28 mouse cellular contexts compared by ENCODE assay signal in the genomic region with DNA sequence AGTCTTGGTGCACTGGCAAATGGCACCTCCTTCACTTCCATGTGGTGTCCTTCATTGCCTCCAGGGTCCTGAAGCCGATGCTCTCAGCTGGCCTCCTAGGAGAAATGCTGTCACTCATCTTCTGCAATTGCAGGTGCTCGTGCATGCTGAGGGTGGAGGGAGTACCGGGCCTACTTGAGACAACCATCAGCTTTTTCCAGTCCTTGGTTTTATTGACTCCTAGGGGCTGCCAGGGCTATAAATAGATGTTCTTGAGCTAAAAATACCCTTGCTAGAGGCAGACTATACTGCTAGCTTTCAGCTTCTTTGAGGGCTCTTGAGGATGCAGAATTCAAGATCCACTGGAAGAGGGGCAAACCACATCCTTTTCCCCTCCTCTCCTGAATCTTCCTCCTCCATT. TPM values are rescaled to one million over a fixed set of nuclear protein-coding genes. Genes with fewer than 3 reads are reported as not detected.
A peak's percentile ranks its signal among the peaks of the same experiment; 100 is the strongest.
DNase-seq lines count a peak whose midpoint lies in the region; ATAC-seq and TF ChIP-seq lines count a peak whose summit lies in the region.
"Had no signal": no experiment of that assay in that cellular context is flagged by ENCODE, and none has a peak within 500 bp of the region (broad histone marks: within the 10 kb centered on the region; RNA-seq: fewer than 3 reads in every experiment).

No protein-coding gene starts in this region.

- 0 out of 2 replicates have a peak overlapping the region, but pooled peaks have one; percentile 11 for H3K9ac ChIP-seq in heart, embryonic 14.5 days (ENCODE audit: low read length)
- no peak overlapping the region for H3K9ac ChIP-seq in heart, embryonic 11.5 days (ENCODE audit: low read depth, low read length)
- H3K9ac ChIP-seq: embryonic facial prominence, embryonic 15.5 days; hindbrain, embryonic 12.5 days; liver, embryonic 14.5 days; midbrain, embryonic 12.5 days had no signal

- H3K27ac ChIP-seq in heart, embryonic 14.5 days (replicated peaks in 1 of 2; ENCODE audit: control insufficient read depth in 1 of 2, insufficient read depth in 1 of 2, low read depth in 2 of 2, low read length in 2 of 2), result peak overlapping the region; percentile 26 to 53; a peak in 3 of 4 replicates
- no peak overlapping the region for H3K27ac ChIP-seq in heart, embryonic 11.5 days (ENCODE audit: low read depth, low read length)
- H3K27ac ChIP-seq: embryonic facial prominence, embryonic 15.5 days; hindbrain, embryonic 12.5 days; liver, embryonic 14.5 days; midbrain, embryonic 12.5 days had no signal

- TF ChIP-seq POLR2A in myocyte (IDR thresholded peaks at IDR 0.05; ENCODE audit: insufficient read length, low read depth), result no peak

- no peak overlapping the region for H3ac ChIP-seq in myocyte (ENCODE audit: control insufficient read depth, insufficient read length)

- H3K9me3 ChIP-seq in heart, embryonic 14.5 days (ENCODE audit: control insufficient read depth, low read length), result no peaks in the 10 kb centered on the region
- H3K9me3 ChIP-seq in heart, embryonic 11.5 days (replicated peaks; ENCODE audit: control insufficient read depth, low read length), result no peaks in the 10 kb centered on the region
- H3K9me3 ChIP-seq: embryonic facial prominence, embryonic 15.5 days; G1E; hindbrain, embryonic 12.5 days; midbrain, embryonic 12.5 days had no signal

- no peak overlapping the region for H3K4me2 ChIP-seq in heart, embryonic 14.5 days (ENCODE audit: low read length)
- no peak overlapping the region for H3K4me2 ChIP-seq in heart, embryonic 11.5 days
- H3K4me2 ChIP-seq in myocyte (ENCODE audit: low read depth), result peak overlapping the region; percentile 36
- H3K4me2 ChIP-seq: embryonic facial prominence, embryonic 15.5 days; hindbrain, embryonic 12.5 days; midbrain, embryonic 12.5 days had no signal

- 28% methylated on average over 3 of the region's 3 CpGs for WGBS in heart, embryonic 14.5 days
- 59% methylated on average over 3 of the region's 3 CpGs for WGBS in heart, embryonic 11.5 days (ENCODE audit: insufficient replicate concordance)

- H3K4me3 ChIP-seq in heart, embryonic 14.5 days (ENCODE audit: control insufficient read depth in 1 of 2, insufficient read depth in 1 of 2, low read depth in 1 of 2, low read length in 2 of 2), result no peak overlapping the region
- no peak overlapping the region for H3K4me3 ChIP-seq in heart, embryonic 11.5 days (ENCODE audit: low read depth, low read length)
- no peak overlapping the region for H3K4me3 ChIP-seq in myocyte
- H3K4me3 ChIP-seq: embryonic facial prominence, embryonic 15.5 days; hindbrain, embryonic 12.5 days; midbrain, embryonic 12.5 days had no signal

- peak; percentile 69 for DNase-seq in gastrocnemius, adult 18-20 months (ENCODE audit: low spot score)
- no peak for DNase-seq in gastrocnemius, postnatal 36 days
- DNase-seq in brain, adult 2 months (ENCODE audit: low read depth, low spot score), result peak; percentile 61
- DNase-seq in embryo, embryonic 9.5 days (ENCODE audit: extremely low spot score), result no peak
- DNase-seq: adrenal gland, postnatal 10 days; cerebellum, adult 11 months; cerebellum, postnatal 14 days; gastrocnemius, postnatal 14 days; kidney, adult 2 months; kidney, postnatal 10 days; thymus, postnatal 36 days had no signal

- H3K27me3 ChIP-seq in heart, embryonic 14.5 days (ENCODE audit: control insufficient read depth, insufficient read depth, low read length), result no peaks in the 10 kb centered on the region
- peaks cover 29% of the 10 kb centered on the region for H3K27me3 ChIP-seq in heart, embryonic 11.5 days (ENCODE audit: control insufficient read depth, insufficient read depth, low read length)
- no peaks in the 10 kb centered on the region for H3K27me3 ChIP-seq in myocyte (ENCODE audit: control insufficient read depth, insufficient read depth, insufficient read length)

- peaks cover 14 to 21% of the 10 kb centered on the region in 2 experiments for H3K4me1 ChIP-seq in heart, embryonic 14.5 days (ENCODE audit: control insufficient read depth in 2 of 2, insufficient read depth in 2 of 2, low read length in 2 of 2)
- peaks cover 9% of the 10 kb centered on the region for H3K4me1 ChIP-seq in heart, embryonic 11.5 days (ENCODE audit: control insufficient read depth, insufficient read depth, low read length)

- H3K36me3 ChIP-seq in heart, embryonic 14.5 days (ENCODE audit: control insufficient read depth, insufficient read depth, low read length), result peaks cover 34% of the 10 kb centered on the region
- H3K36me3 ChIP-seq in heart, embryonic 11.5 days (ENCODE audit: control insufficient read depth, insufficient read depth, low read length), result peaks cover 2% of the 10 kb centered on the region; the same call in 1 of the 2 replicates
- no peaks in the 10 kb centered on the region for H3K36me3 ChIP-seq in myocyte (ENCODE audit: control insufficient read depth, insufficient read depth)
- H3K36me3 ChIP-seq: embryonic facial prominence, embryonic 15.5 days; G1E had no signal

- no peaks in the 10 kb centered on the region for H3K79me2 ChIP-seq in myocyte (ENCODE audit: control insufficient read depth, insufficient read depth)

- no peak for ATAC-seq in heart, embryonic 14.5 days (ENCODE audit: insufficient number of reproducible peaks, insufficient read depth, low FRiP score, low read depth)
- ATAC-seq in heart, embryonic 11.5 days (replicated peaks; ENCODE audit: insufficient number of reproducible peaks, low FRiP score, low TSS enrichment), result no peak
- ATAC-seq: activated CD4-positive, CD25-positive, alpha-beta regulatory T cell, adult 4 months; inflammation-experienced regulatory T-cells, adult 6 months had no signal

- intact Hi-C loops in gastrocnemius, postnatal 36 days (cut with DNase I), result no loop called here

TF ChIP-seq in myocyte, 11 proteins besides CTCF, POLR2A, EP300 and RAD21:
- TF ChIP-seq SRF (IDR thresholded peaks at IDR 0.05; ENCODE audit: control insufficient read depth, insufficient read length, low read depth) (no peak), E2F4 (IDR thresholded peaks at IDR 0.05; ENCODE audit: insufficient read depth) (no peak), TCF3 (IDR thresholded peaks at IDR 0.05; ENCODE audit: insufficient read length, low read depth) (no peak), CEBPB (IDR thresholded peaks at IDR 0.05; ENCODE audit: insufficient read depth, poor library complexity, severe bottlenecking) (no peak), TCF12 (IDR thresholded peaks at IDR 0.05; ENCODE audit: insufficient read depth, poor library complexity, severe bottlenecking) (no peak), MYOD1 (IDR thresholded peaks at IDR 0.05; ENCODE audit: control insufficient read depth in 1 of 3, insufficient read length in 2 of 3, low read depth in 2 of 3) (no peak), MYOG (IDR thresholded peaks at IDR 0.05; ENCODE audit: control insufficient read depth in 1 of 3, insufficient read depth in 1 of 3, insufficient read length in 2 of 3, low read depth in 2 of 3) (no peak), REST (IDR thresholded peaks at IDR 0.05; ENCODE audit: insufficient read depth, insufficient read length) (no peak), MAX (IDR thresholded peaks at IDR 0.05; ENCODE audit: low read depth) (no peak), USF1 (IDR thresholded peaks at IDR 0.05; ENCODE audit: low read depth) (no peak), POLR2AphosphoS2 (IDR thresholded peaks at IDR 0.05; ENCODE audit: insufficient read length, low read depth) (no peak)
TF ChIP-seq in myocyte: peak in this region for 0.

RNA-seq across cellular contexts. Expression of gene Mob2, which starts 16.3 kb away (rescaled TPM):
- 10 to 100 TPM; 49.6 to 51.8 TPM for total RNA-seq in gastrocnemius, adult 18-20 months (2021)
- total RNA-seq in gastrocnemius, postnatal 36 days (2021), result 10 to 100 TPM; 40.2 to 43.7 TPM
- polyA plus RNA-seq in heart, embryonic 14.5 days (2014; fragmentation: Nextera tagmentation; extraction: Ambion mirVana), result 46.8 and 48.9 TPM in 2 replicates
- 48.3 and 50.3 TPM in 2 replicates for polyA plus RNA-seq in heart, embryonic 11.5 days (2014; fragmentation: Nextera tagmentation; extraction: Ambion mirVana)
- 39.2 TPM for polyA plus RNA-seq in myocyte (2012; fragmentation: generic; extraction: Trizol)

RNA-seq across cellular contexts. Expression of gene Dusp8, which starts 18.5 kb away (rescaled TPM):
- total RNA-seq in gastrocnemius, adult 18-20 months (2021), result 10 to 100 TPM; 21.9 to 41.2 TPM
- 10 to 100 TPM; 32.5 to 43.4 TPM for total RNA-seq in gastrocnemius, postnatal 36 days (2021)
- polyA plus RNA-seq in heart, embryonic 14.5 days (2014; fragmentation: Nextera tagmentation; extraction: Ambion mirVana), result 13.3 and 16.7 TPM in 2 replicates
- polyA plus RNA-seq in heart, embryonic 11.5 days (2014; fragmentation: Nextera tagmentation; extraction: Ambion mirVana), result 9.6 and 10.1 TPM in 2 replicates
- polyA plus RNA-seq in myocyte (2012; fragmentation: generic; extraction: Trizol), result 9.1 TPM
- polyA plus RNA-seq: G1E; inflammation-experienced regulatory T-cells, adult 6 months had no signal

RNA-seq across cellular contexts. Expression of gene Gm45618, which starts 43.4 kb away (rescaled TPM):
- total RNA-seq in gastrocnemius, adult 18-20 months (2021), result not detected
- not detected for total RNA-seq in gastrocnemius, postnatal 36 days (2021)
- polyA plus RNA-seq in heart, embryonic 14.5 days (2014; fragmentation: Nextera tagmentation; extraction: Ambion mirVana), result not detected in 2 replicates
- not detected in 2 replicates for polyA plus RNA-seq in heart, embryonic 11.5 days (2014; fragmentation: Nextera tagmentation; extraction: Ambion mirVana)
- not detected for polyA plus RNA-seq in myocyte (2012; fragmentation: generic; extraction: Trizol)
- total RNA-seq: adrenal gland, postnatal 10 days; G1E; gastrocnemius, postnatal 14 days; layer of hippocampus, adult 18-20 months; layer of hippocampus, postnatal 25 days; left cerebral cortex, postnatal 14 days had no signal
- polyA plus RNA-seq: activated CD4-positive, CD25-positive, alpha-beta regulatory T cell, adult 4 months; G1E; hindbrain, embryonic 12.5 days; inflammation-experienced regulatory T-cells, adult 6 months; kidney, adult 2 months; limb, embryonic 14.5 days; liver, embryonic 14.5 days; lung, embryonic 16.5 days; midbrain, embryonic 12.5 days; spleen, adult 2 months; stomach, embryonic 14.5 days had no signal

RNA-seq across cellular contexts. Expression of gene Gm39115, which starts 58.7 kb away (rescaled TPM):
- not detected for total RNA-seq in gastrocnemius, adult 18-20 months (2021)
- not detected for total RNA-seq in gastrocnemius, postnatal 36 days (2021)
- not detected in 2 replicates for polyA plus RNA-seq in heart, embryonic 14.5 days (2014; fragmentation: Nextera tagmentation; extraction: Ambion mirVana)
- polyA plus RNA-seq in heart, embryonic 11.5 days (2014; fragmentation: Nextera tagmentation; extraction: Ambion mirVana), result not detected in 2 replicates
- not detected for polyA plus RNA-seq in myocyte (2012; fragmentation: generic; extraction: Trizol)
- total RNA-seq: adrenal gland, postnatal 10 days; G1E; gastrocnemius, postnatal 14 days; layer of hippocampus, adult 18-20 months; layer of hippocampus, postnatal 25 days; left cerebral cortex, postnatal 14 days had no signal
- polyA plus RNA-seq: activated CD4-positive, CD25-positive, alpha-beta regulatory T cell, adult 4 months; embryonic facial prominence, embryonic 15.5 days; G1E; hindbrain, embryonic 12.5 days; inflammation-experienced regulatory T-cells, adult 6 months; kidney, adult 2 months; limb, embryonic 14.5 days; liver, embryonic 14.5 days; lung, embryonic 16.5 days; midbrain, embryonic 12.5 days; spleen, adult 2 months; stomach, embryonic 14.5 days had no signal

Comparison
In these comparisons a context has a peak if more than half of its experiments do, and no peak if none do; other contexts are left out.
1. DNase-seq: peak in gastrocnemius, adult 18-20 months (single experiment) and brain, adult 2 months (single experiment); none in gastrocnemius, postnatal 36 days (0 of 2) and embryo, embryonic 9.5 days (single experiment).